Mouse (Mus musculus) MEL (cell line): ENCODE data around the gene Tmem165.

ENCODE experiments used
- CTCF ChIP-seq, 3 experiments: IDR thresholded peaks in 2 of 3; conservative IDR thresholded peaks in 1 of 3; 2 replicates each; pipeline ENCODE4 v1.5.1; 2011 to 2012; ENCODE audit warnings: low read length in 3 of 3, low read depth in 2 of 3, mild to moderate bottlenecking in 2 of 3, improper control_type of control experiment in 1 of 3, inconsistent platforms in 1 of 3, mixed read lengths in 1 of 3, moderate library complexity in 1 of 3; ENCODE audit not compliant: control insufficient read depth in 1 of 3, insufficient read depth in 1 of 3, poor library complexity in 1 of 3, severe bottlenecking in 1 of 3
- HCFC1 ChIP-seq: IDR thresholded peaks from 2 replicates; pipeline ENCODE4 v1.6.1; 2012; ENCODE audit warnings: low read depth, mild to moderate bottlenecking, inconsistent platforms, low read length, improper control_type of control experiment, moderate library complexity
- KAT2A ChIP-seq: conservative IDR thresholded peaks from 2 replicates; pipeline ENCODE4 v1.6.1; 2012; ENCODE audit warnings: low read depth, low read length, improper control_type of control experiment, inconsistent platforms
- MAX ChIP-seq: IDR thresholded peaks from 2 replicates; pipeline ENCODE4 v1.6.1; 2011; ENCODE audit warnings: low read length, improper control_type of control experiment
- MEF2A ChIP-seq: IDR thresholded peaks from 2 replicates; pipeline ENCODE4 v1.6.1; 2014; ENCODE audit warnings: low read depth, mild to moderate bottlenecking, inconsistent platforms, low read length, improper control_type of control experiment; ENCODE audit not compliant: poor library complexity, insufficient replicate concordance, severe bottlenecking; ENCODE audit errors: extremely low read depth
- MXI1 ChIP-seq: IDR thresholded peaks from 2 replicates; pipeline ENCODE4 v1.6.1; 2011; ENCODE audit warnings: mild to moderate bottlenecking, low read depth, low read length, improper control_type of control experiment
- NRF1 ChIP-seq: IDR thresholded peaks from 2 replicates; pipeline ENCODE4 v1.6.1; 2014; ENCODE audit warnings: low read depth, mild to moderate bottlenecking, inconsistent platforms, low read length, improper control_type of control experiment, moderate library complexity; ENCODE audit not compliant: poor library complexity, insufficient read depth, severe bottlenecking
- POLR2A ChIP-seq, 2 experiments: IDR thresholded peaks; 2 replicates each; pipeline ENCODE4 v1.6.1; 2011 to 2012; ENCODE audit warnings: low read length in 2 of 2, mild to moderate bottlenecking in 2 of 2, control low read depth in 1 of 2, improper control_type of control experiment in 1 of 2, low read depth in 1 of 2, moderate library complexity in 1 of 2; ENCODE audit not compliant: control insufficient read depth in 1 of 2, insufficient read depth in 1 of 2, poor library complexity in 1 of 2
- POLR2AphosphoS2 ChIP-seq: IDR thresholded peaks from 2 replicates; pipeline ENCODE4 v1.6.1; 2011; ENCODE audit warnings: low read length, improper control_type of control experiment
- TAL1 ChIP-seq: IDR thresholded peaks from 2 replicates; pipeline ENCODE4 v1.6.1; 2012; ENCODE audit warnings: mild to moderate bottlenecking, inconsistent platforms, low read length, moderate library complexity, mixed read lengths
- ZMIZ1 ChIP-seq: IDR thresholded peaks from 2 replicates; pipeline ENCODE4 v1.6.1; 2012; ENCODE audit warnings: low read depth, mild to moderate bottlenecking, inconsistent platforms, low read length, improper control_type of control experiment, moderate library complexity

GRCm38 (mm10) chr5:76246539-76246938 is 62.9 kb downstream of the Tmem165 start:
- TF ChIP-seq CTCF (IDR thresholded peaks at IDR 0.05 in 2 of 3, conservative IDR thresholded peaks at IDR 0.05 in 1 of 3; ENCODE audit: control insufficient read depth in 1 of 3, insufficient read depth in 1 of 3, low read depth in 2 of 3, low read length in 3 of 3, poor library complexity in 1 of 3, severe bottlenecking in 1 of 3) (no peak), KAT2A (no peak), MEF2A (no peak), ZMIZ1 (no peak), MAX (no peak), NRF1 (no peak), POLR2A (IDR thresholded peaks at IDR 0.05; ENCODE audit: control insufficient read depth in 1 of 2, insufficient read depth in 1 of 2, low read depth in 1 of 2, low read length in 2 of 2, poor library complexity in 1 of 2) (no peak), MXI1 (no peak), HCFC1 (no peak), POLR2AphosphoS2 (no peak), TAL1 (no peak)
